Mouse (Mus musculus) lung, postnatal 0 days (tissue): ENCODE data around the gene Aff1.

Experiments
- CTCF ChIP-seq: IDR thresholded peaks from 2 replicates; pipeline ENCODE4 v1.5.1; 2016; ENCODE audit warnings: antibody characterized with exemption, mild to moderate bottlenecking
- EP300 ChIP-seq: IDR thresholded peaks from 2 replicates; pipeline ENCODE4 v1.6.1; 2016; ENCODE audit warnings: antibody characterized with exemption, mild to moderate bottlenecking, control low read depth

GRCm38 (mm10) chr5:103664932-103665331 lies 27.2 kb upstream of the Aff1 start:
- TF ChIP-seq CTCF (no peak), EP300 (no peak)
